Mouse (Mus musculus) intestine, postnatal 0 days (tissue): ENCODE measurements around the gene Gss. TPM values are rescaled to one million over a fixed set of nuclear protein-coding genes. Genes with fewer than 3 reads are reported as not detected.
A peak's percentile ranks its signal among the peaks of the same experiment; 100 is the strongest.
"Not testable (repeated sequence)": the region's sequence is repeated elsewhere in the genome, so short reads cannot be mapped to it uniquely, and the experiment has no call there.

Source experiments
- ATAC-seq: fragments of 200-750 bp; cut with Nextera tagmentation; 2 replicates; pipeline ENCODE4 v1.8.0; 2017; ENCODE audit warnings: mild to moderate bottlenecking, moderate TSS enrichment, moderate library complexity
- H3K27ac ChIP-seq: fragments of 300-500 bp; sonication (generic); 2 replicates; pipeline ENCODE4 v1.5.1; 2014; ENCODE audit warnings: mild to moderate bottlenecking, low read depth, low read length, moderate library complexity
- H3K27me3 ChIP-seq: fragments of 300-500 bp; sonication (generic); replicated peaks from 2 replicates; pipeline ENCODE4 v1.6.1; 2014; ENCODE audit warnings: low read length, mixed read lengths; ENCODE audit not compliant: control insufficient read depth, insufficient read depth
- H3K36me3 ChIP-seq: fragments of 300-500 bp; sonication (generic); 2 replicates; pipeline ENCODE4 v1.6.1; 2014; ENCODE audit warnings: mild to moderate bottlenecking, moderate library complexity; ENCODE audit not compliant: control insufficient read depth, insufficient read depth
- H3K4me1 ChIP-seq: fragments of 300-500 bp; sonication (generic); replicated peaks from 2 replicates; pipeline ENCODE4 v1.6.1; 2014; ENCODE audit warnings: antibody characterized with exemption, low read length, mixed read lengths; ENCODE audit not compliant: control insufficient read depth, insufficient read depth
- H3K4me2 ChIP-seq: fragments of 300-500 bp; sonication (generic); replicated peaks from 2 replicates; pipeline ENCODE4 v1.6.1; 2014; ENCODE audit warnings: low read depth, mild to moderate bottlenecking, moderate library complexity
- H3K4me3 ChIP-seq: fragments of 300-500 bp; sonication (generic); 2 replicates; pipeline ENCODE4 v1.5.1; 2014; ENCODE audit warnings: low read depth, low read length
- H3K9ac ChIP-seq: fragments of 300-500 bp; sonication (generic); 2 replicates; pipeline ENCODE4 v1.6.1; 2014; ENCODE audit warnings: mild to moderate bottlenecking, low read depth, low read length
- H3K9me3 ChIP-seq: fragments of 300-500 bp; sonication (generic); 2 replicates; pipeline ENCODE4 v1.6.1; 2016; ENCODE audit warnings: mixed run types; ENCODE audit not compliant: control insufficient read depth
- CTCF ChIP-seq: sonication (generic); IDR thresholded peaks from 2 replicates; pipeline ENCODE4 v1.5.1; 2016; ENCODE audit warnings: low read depth, mild to moderate bottlenecking, control low read depth, antibody characterized with exemption, moderate library complexity
- WGBS: fragments of 180-500 bp; shearing (Covaris S2); extraction: QIAGEN DNeasy Blood & Tissue Kit; methylation state at CpG from one replicate; pipeline ENCODE4 v1.1.7; 2014; 5-methylcytosine and 5-hydroxymethylcytosine counted together
- polyA plus RNA-seq: library from polyadenylated mRNA; unstranded; fragments of >200 nt; fragmentation: Nextera tagmentation; extraction: Ambion mirVana; gene quantifications from 2 replicates; pipeline ENCODE4 v1.2.1, GENCODE M21; 2015

The Gss gene
- polyA plus RNA-seq, 1 experiment from 2014 or later: 219 TPM

DNA sequence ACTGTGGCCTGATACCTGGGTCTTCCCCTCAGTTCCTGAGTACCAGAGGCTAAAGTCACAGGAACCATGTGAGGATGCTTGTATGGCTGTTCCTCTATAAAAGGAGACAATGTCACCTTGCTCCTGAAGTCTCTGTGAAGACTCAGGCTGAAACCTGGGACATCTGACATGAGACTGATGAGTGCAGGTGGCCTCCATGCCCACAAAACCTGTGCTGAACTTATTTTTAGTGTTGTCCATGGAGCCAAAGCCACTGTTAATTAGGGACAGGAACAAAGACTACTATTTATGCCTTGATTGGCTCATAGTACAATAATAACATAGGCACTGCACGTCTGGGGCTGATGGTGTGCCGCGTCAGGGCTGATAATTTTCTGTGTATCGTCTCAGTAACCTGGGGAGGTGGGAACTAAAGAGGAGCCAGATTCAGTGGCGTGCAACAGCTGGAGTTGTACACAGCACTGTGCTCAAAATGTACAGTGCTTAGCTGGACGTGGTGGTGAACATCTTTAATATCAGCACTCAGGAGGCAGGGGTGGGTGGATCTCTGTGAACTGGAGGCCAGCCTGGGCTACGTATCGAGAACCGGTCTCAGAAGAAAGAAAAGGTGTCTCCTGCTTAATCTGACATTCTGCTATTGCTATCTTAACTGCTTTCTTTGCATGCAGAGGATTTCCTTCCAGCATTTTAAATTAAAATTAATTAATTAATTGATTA, 19.4 kb upstream of the Gss start:
- 80% methylated on average over 9 of the region's 9 CpGs for WGBS
- Histone ChIP-seq H3K4me3 (no peak overlapping the region), H3K27ac (no peak overlapping the region), H3K4me2 (no peak overlapping the region), H3K9me3 (no peaks in the 10 kb centered on the region), H3K9ac (no peak overlapping the region), H3K36me3 (no peaks in the 10 kb centered on the region), H3K4me1 (peaks cover 6% of the 10 kb centered on the region; the same call in 1 of the 2 replicates), H3K27me3 (no peaks in the 10 kb centered on the region)
- no peak for TF ChIP-seq CTCF
- ATAC-seq: no peak

DNA sequence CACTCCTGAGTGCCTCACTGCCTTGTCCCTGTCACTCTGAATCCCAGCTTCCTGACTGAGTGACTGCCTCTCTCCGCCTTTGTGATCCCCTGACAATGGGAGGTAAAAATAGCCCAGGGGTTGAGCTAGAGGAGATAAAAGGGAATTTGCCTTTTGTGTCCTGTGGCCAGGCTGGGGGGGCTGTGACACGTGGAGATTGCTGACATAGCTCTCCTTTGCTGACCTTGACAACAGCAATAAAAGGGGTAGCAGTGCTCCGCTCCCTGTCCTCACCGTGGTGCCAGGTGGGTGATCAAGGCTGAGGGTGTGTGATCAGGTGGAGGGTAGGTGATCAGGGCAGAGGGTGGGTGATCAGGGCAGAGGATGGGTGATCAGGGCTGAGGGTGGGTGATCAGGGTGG, 18.4 kb upstream of the Gss start, which contains the start of gene Myh7b:
Myh7b (plus strand) TSS at position 235 of the 400 bp plus-strand sequence.
- Histone ChIP-seq H3K36me3 (no peaks in the 10 kb centered on the region), H3K4me1 (peaks cover 6% of the 10 kb centered on the region; the same call in 1 of the 2 replicates), H3K27me3 (no peaks in the 10 kb centered on the region), H3K4me3 (no peak within 1 kb of the TSS), H3K9me3 (no peaks in the 10 kb centered on the region), H3K9ac (no peak within 1 kb of the TSS), H3K4me2 (no peak within 1 kb of the TSS), H3K27ac (no peak within 1 kb of the TSS)
- ATAC-seq: no peak
- no peak for TF ChIP-seq CTCF
- 39% methylated on average over 4 of the region's 4 CpGs for WGBS

DNA sequence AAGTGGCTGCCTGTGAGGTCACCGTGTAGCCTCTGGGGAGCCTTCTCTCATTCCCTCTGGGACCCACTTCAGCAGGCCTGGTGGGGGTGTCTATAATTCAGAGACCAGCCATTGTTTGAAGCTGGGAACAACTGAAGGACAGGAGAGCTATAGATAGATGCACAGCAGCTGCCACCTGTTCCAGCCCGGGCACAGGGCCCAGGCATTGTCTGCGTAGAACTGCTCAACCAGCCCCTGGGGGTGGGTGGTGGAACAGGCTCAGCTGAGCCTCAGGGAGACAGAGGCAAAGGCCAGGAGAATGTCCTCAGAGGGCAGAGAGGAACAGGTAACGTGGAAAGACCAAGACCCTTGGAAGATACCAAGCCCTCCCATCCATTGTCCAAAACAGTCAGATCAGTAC, 13.8 kb upstream of the Gss start:
- ATAC-seq: no peak
- whole genome bisulfite sequencing: 94% methylated on average over 4 of the region's 4 CpGs
- no peak for TF ChIP-seq CTCF

DNA sequence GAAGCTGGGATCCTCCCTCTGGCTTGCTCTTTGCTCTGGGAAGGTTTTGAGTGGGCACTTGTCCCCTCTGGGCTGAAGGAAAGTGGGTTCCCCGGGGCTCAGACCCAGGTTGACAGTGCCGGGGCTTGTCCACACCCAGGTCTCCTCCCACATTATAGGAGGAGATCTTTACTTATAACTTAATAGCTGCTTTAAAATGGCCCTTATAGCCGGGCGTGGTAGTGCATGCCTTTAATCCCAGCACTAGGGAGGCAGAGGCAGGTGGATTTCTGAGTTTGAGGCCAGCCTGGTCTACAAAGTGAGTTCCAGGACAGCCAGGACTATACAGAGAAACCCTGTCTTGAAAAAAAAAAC, 12.6 kb upstream of the Gss start:
- WGBS: 42% methylated on average over 4 of the region's 4 CpGs
- ATAC-seq: peak; percentile 57
- H3K4me2 ChIP-seq: 0 out of 2 replicates have a peak overlapping the region, but pooled peaks have one; percentile 10
- H3K4me1 ChIP-seq, H3K9me3 ChIP-seq, H3K4me3 ChIP-seq, H3K27me3 ChIP-seq, H3K36me3 ChIP-seq, H3K9ac ChIP-seq: not testable (repeated sequence)
- H3K27ac ChIP-seq: peak overlapping the region; percentile 79

More for the DNA sequence above, 13.8 kb upstream of the Gss start:
- Histone ChIP-seq H3K9me3 (no peaks in the 10 kb centered on the region), H3K27me3 (no peaks in the 10 kb centered on the region), H3K36me3 (no peaks in the 10 kb centered on the region), H3K9ac (no peak overlapping the region), H3K27ac (no peak overlapping the region), H3K4me2 (no peak overlapping the region), H3K4me3 (no peak overlapping the region), H3K4me1 (peaks cover 5% of the 10 kb centered on the region; the same call in 1 of the 2 replicates)

DNA sequence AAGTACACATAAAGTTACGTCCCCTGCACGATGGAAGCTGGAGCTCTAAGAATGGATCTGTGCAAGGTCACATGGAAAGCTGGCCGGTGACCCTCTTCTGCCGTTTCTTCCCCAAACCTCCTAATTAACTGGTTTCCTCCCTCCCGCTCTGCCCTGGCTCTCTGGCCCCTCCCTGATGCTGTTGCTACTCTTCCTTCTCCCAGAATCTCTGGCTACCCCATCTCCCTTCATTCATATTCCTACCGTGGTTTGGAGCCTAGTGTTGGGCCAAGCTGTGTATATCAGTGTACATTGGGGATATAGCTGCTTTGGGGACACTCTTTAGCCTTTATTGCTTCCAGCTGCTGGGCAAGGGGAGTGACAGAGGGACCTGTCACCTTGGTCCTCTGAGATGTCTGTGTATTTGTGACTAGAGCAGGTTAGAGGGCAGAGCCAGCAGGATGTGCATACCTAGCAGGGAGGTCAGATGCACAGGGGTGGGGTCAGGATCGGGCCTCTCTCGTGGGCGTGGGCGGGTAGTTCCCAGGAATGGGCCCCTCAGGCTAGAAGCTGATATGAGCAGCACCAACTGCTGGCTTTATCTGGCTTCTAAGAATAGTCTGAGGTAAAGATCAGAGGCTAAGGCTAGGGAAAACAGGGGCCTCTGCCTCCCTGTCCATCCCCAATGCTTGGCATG, 12.1 kb upstream of the Gss start:
- Histone ChIP-seq H3K36me3 (no peaks in the 10 kb centered on the region), H3K27me3 (no peaks in the 10 kb centered on the region), H3K9me3 (no peaks in the 10 kb centered on the region), H3K4me1 (peaks cover 5% of the 10 kb centered on the region; the same call in 1 of the 2 replicates), H3K9ac (no peak overlapping the region), H3K27ac (peak overlapping the region; percentile 79), H3K4me2 (0 out of 2 replicates have a peak overlapping the region, but pooled peaks have one; percentile 10), H3K4me3 (no peak overlapping the region)
- TF ChIP-seq CTCF: no peak
- peak; percentile 80 for ATAC-seq
- WGBS: 27% methylated on average over 10 of the region's 10 CpGs

DNA sequence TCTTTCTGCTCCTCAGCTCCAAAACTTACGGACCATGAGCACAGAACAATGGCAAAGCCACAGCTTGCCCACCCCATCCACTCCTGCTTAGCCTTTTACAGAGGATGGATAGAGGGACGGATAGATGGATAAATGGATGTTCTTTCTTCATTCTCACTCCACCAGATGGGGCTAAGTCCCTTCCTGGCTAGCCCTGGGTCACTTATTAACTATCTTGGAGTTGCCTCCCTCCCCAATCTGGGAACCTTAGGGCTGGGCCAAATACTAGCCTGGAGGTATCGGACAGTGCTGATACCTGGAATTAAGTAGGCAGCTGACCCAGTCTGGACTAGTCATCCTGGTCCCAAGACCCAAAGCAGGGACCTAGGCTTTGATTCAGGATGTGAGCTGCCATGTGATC, 11.1 kb upstream of the Gss start:
- H3K4me1 ChIP-seq: peaks cover 5% of the 10 kb centered on the region; the same call in 1 of the 2 replicates
- peak; percentile 85 for TF ChIP-seq CTCF
- no peaks in the 10 kb centered on the region for H3K36me3 ChIP-seq
- no peak overlapping the region for H3K9ac ChIP-seq
- no peaks in the 10 kb centered on the region for H3K27me3 ChIP-seq
- 39% methylated on average over 3 of the region's 3 CpGs for WGBS
- ATAC-seq: peak; percentile 49
- H3K4me3 ChIP-seq: no peak overlapping the region
- no peak overlapping the region for H3K27ac ChIP-seq
- no peaks in the 10 kb centered on the region for H3K9me3 ChIP-seq
- 0 out of 2 replicates have a peak overlapping the region, but pooled peaks have one; percentile 17 for H3K4me2 ChIP-seq
